Mouse (Mus musculus): ENCODE measurements around the gene Med7. TPM values are rescaled to one million over a fixed set of nuclear protein-coding genes. Genes with fewer than 3 reads are reported as not detected.

Gene Med7
- total RNA-seq, 4 experiments from 2014 or later, result 15.5 to 23.2 (median 17.7) TPM

Other genes with a start within 250 kb of the Med7 start
- gene Fndc9, start 201.4 kb upstream of the Med7 start, total RNA-seq (2022), result not detected
- 10 to 100 TPM; 63.9 to 70.3 (median 66.7) TPM for gene Cyfip2, start 124.1 kb upstream of the Med7 start, total RNA-seq (2022)
- under 1 TPM; 0.14 to 0.22 (median 0.17) TPM for gene Itk, start 47.4 kb upstream of the Med7 start, total RNA-seq (2022)
- not detected for gene Fam71b, start 40.4 kb upstream of the Med7 start, total RNA-seq (2022)
- under 1 TPM in 3 of 4 experiments, not detected in 1; 0.19 to 0.38 (median 0.30) TPM for gene Havcr2, start 18.0 kb downstream of the Med7 start, total RNA-seq (2022)
- gene Gm12169, start 87.3 kb downstream of the Med7 start, total RNA-seq (2022), result not detected
- under 1 TPM in 1 of 4 experiments, not detected in 3; 0.17 TPM for gene BC053393, start 134.6 kb downstream of the Med7 start, total RNA-seq (2022)
- not detected for gene Dppa1, start 192.3 kb downstream of the Med7 start, total RNA-seq (2022)